Mouse (Mus musculus) testis, adult 2 months (tissue): ENCODE measurements around the gene Cyb561a3. TPM values are rescaled to one million over a fixed set of nuclear protein-coding genes. Genes with fewer than 3 reads are reported as not detected.
"Not testable (repeated sequence)": the region's sequence is repeated elsewhere in the genome, so short reads cannot be mapped to it uniquely, and the experiment has no call there.

ENCODE experiments used
- H3K27ac ChIP-seq: fragments of 200-500 bp; 2 replicates; pipeline ENCODE4 v1.5.1; 2012; ENCODE audit warnings: low read depth, low read length; ENCODE audit not compliant: control insufficient read depth, insufficient read depth
- H3K27me3 ChIP-seq: fragments of 200-500 bp; 2 replicates; pipeline ENCODE4 v1.6.1; 2012; ENCODE audit warnings: mild to moderate bottlenecking, low read length, moderate library complexity; ENCODE audit not compliant: control insufficient read depth, insufficient read depth
- H3K36me3 ChIP-seq: fragments of 200-500 bp; 2 replicates; pipeline ENCODE4 v1.6.1; 2012; ENCODE audit warnings: mild to moderate bottlenecking, low read length; ENCODE audit not compliant: control insufficient read depth, insufficient read depth
- H3K4me1 ChIP-seq: fragments of 200-500 bp; 2 replicates; pipeline ENCODE4 v1.6.1; 2012; ENCODE audit warnings: low read length; ENCODE audit not compliant: control insufficient read depth, insufficient read depth
- H3K4me3 ChIP-seq: fragments of 200-500 bp; 2 replicates; pipeline ENCODE4 v1.5.1; 2012; ENCODE audit warnings: low read depth, mild to moderate bottlenecking, low read length, moderate library complexity, mixed read lengths; ENCODE audit not compliant: control insufficient read depth
- CTCF ChIP-seq: fragments of 200-500 bp; IDR thresholded peaks from 2 replicates; pipeline ENCODE4 v1.5.1; 2012; ENCODE audit warnings: low read depth, mild to moderate bottlenecking, inconsistent platforms, low read length, moderate library complexity; ENCODE audit not compliant: control insufficient read depth, insufficient read depth, insufficient replicate concordance
- POLR2A ChIP-seq: fragments of 200-500 bp; IDR thresholded peaks from 2 replicates; pipeline ENCODE4 v1.6.1; 2012; ENCODE audit warnings: low read depth, mild to moderate bottlenecking, inconsistent platforms, low read length, moderate library complexity; ENCODE audit not compliant: control insufficient read depth
- polyA plus RNA-seq: library from polyadenylated mRNA; depleted of rRNA; stranded (reverse); fragments of >200 nt; gene quantifications from 2 replicates; pipeline ENCODE4 v1.2.3, GENCODE M21; 2012; rRNA removed

The Cyb561a3 gene
- polyA plus RNA-seq: 27.0 and 34.2 TPM in 2 replicates

- no peaks in the 10 kb centered on the region for H3K27me3 ChIP-seq
- H3K4me1 ChIP-seq: peaks cover 2% of the 10 kb centered on the region
- H3K36me3 ChIP-seq: no peaks in the 10 kb centered on the region
- peak within 1 kb of the TSS; percentile 95 for H3K4me3 ChIP-seq
- peak within 1 kb of the TSS; percentile 89 for H3K27ac ChIP-seq
- no peak for TF ChIP-seq CTCF
- peak; percentile 57; the same call in 1 of the 2 replicates for TF ChIP-seq POLR2A
Observed at GRCm38 (mm10) chr19:10576690-10577561, at the start of gene Cyb561a3, which contains the start of gene Tmem138. Cyb561a3 (plus strand) TSS chr19:10577172. Tmem138 (minus strand) TSS chr19:10577362.

- Histone ChIP-seq H3K4me1 (peaks cover 2% of the 10 kb centered on the region; the same call in 1 of the 2 replicates), H3K27ac (no peak overlapping the region), H3K4me3 (no peak overlapping the region), H3K36me3 (peaks cover 5% of the 10 kb centered on the region; the same call in 1 of the 2 replicates), H3K27me3 (no peaks in the 10 kb centered on the region)
- no peak for TF ChIP-seq POLR2A
Observed at GRCm38 (mm10) chr19:10530082-10530481, 46.9 kb upstream of the Cyb561a3 start.

- Histone ChIP-seq H3K36me3 (peaks cover 8% of the 10 kb centered on the region), H3K27ac (no peak overlapping the region), H3K4me3 (no peak overlapping the region), H3K4me1 (no peaks in the 10 kb centered on the region), H3K27me3 (no peaks in the 10 kb centered on the region)
- TF ChIP-seq POLR2A: no peak
- no peak for TF ChIP-seq CTCF
Observed at GRCm38 (mm10) chr19:10539454-10539853, 37.5 kb upstream of the Cyb561a3 start.

GRCm38 (mm10) chr19:10555624-10556510 lies 21.1 kb upstream of the Cyb561a3 start, which contains the start of gene Tmem216:
Tmem216 (minus strand) TSS chr19:10556238.
- Histone ChIP-seq H3K4me3 (peak within 1 kb of the TSS; percentile 97), H3K36me3 (no peaks in the 10 kb centered on the region; the same call in 1 of the 2 replicates), H3K27ac (peak within 1 kb of the TSS; percentile 86), H3K27me3 (no peaks in the 10 kb centered on the region), H3K4me1 (peaks cover 5% of the 10 kb centered on the region; the same call in 1 of the 2 replicates)
- TF ChIP-seq POLR2A (peak; percentile 83), CTCF (no peak)

- no peaks in the 10 kb centered on the region for H3K27me3 ChIP-seq
- TF ChIP-seq CTCF (no peak), POLR2A (no peak)
- no peak overlapping the region; the same call in 1 of the 2 replicates for H3K4me3 ChIP-seq
- H3K4me1 ChIP-seq: peaks cover 5% of the 10 kb centered on the region; the same call in 1 of the 2 replicates
- H3K36me3 ChIP-seq: no peaks in the 10 kb centered on the region
- no peak overlapping the region for H3K27ac ChIP-seq
Observed at GRCm38 (mm10) chr19:10557001-10557400, 20.0 kb upstream of the Cyb561a3 start.

GRCm38 (mm10) chr19:10557430-10557829 lies 19.5 kb upstream of the Cyb561a3 start:
- H3K4me1 ChIP-seq: peaks cover 5% of the 10 kb centered on the region; the same call in 1 of the 2 replicates
- no peaks in the 10 kb centered on the region for H3K36me3 ChIP-seq
- H3K27ac ChIP-seq: no peak overlapping the region
- H3K4me3 ChIP-seq: no peak overlapping the region
- H3K27me3 ChIP-seq: no peaks in the 10 kb centered on the region
- TF ChIP-seq POLR2A: no peak
- TF ChIP-seq CTCF: no peak

- H3K27ac ChIP-seq, H3K27me3 ChIP-seq, H3K4me1 ChIP-seq, H3K36me3 ChIP-seq, H3K4me3 ChIP-seq: not testable (repeated sequence)
Observed at GRCm38 (mm10) chr19:10557837-10558375, 19.1 kb upstream of the Cyb561a3 start.
